Mouse (Mus musculus) G1E-ER4 (cell line): Measurements from ENCODE around the gene Nudt16l1. TPM values are rescaled to one million over a fixed set of nuclear protein-coding genes. Genes with fewer than 3 reads are reported as not detected.

Source experiments
- GATA1 ChIP-seq: IDR thresholded peaks from one replicate; pipeline ENCODE4 v1.8.0; 2012; ENCODE audit warnings: low read length, inconsistent platforms
- polyA plus RNA-seq: library from polyadenylated mRNA; stranded (reverse); fragments of >175 nt; gene quantifications from 2 replicates; pipeline ENCODE4 v1.2.3, GENCODE M21; 2012

The Nudt16l1 gene
- 45.2 and 49.4 TPM in 2 replicates for polyA plus RNA-seq

DNA sequence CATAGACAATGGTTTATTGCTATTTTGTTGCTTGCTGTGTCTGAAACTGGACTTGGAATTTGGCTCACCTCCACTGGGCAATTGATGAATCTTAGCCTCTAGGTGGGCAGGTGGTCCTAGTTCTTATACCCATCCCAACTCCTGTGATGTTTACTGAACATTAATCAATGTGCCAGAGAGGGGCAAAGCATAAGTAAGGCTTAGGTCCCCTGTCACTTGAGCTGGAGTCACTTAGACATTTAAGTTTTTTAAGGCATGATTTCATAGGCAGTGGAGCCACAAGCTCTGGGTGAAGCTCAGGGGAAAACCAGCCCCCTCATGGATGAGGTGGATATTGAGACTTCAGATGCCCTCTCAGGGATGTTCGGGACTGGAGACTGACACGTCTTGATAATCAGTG, at the start of gene Nudt16l1:
Gene Nudt16l1, plus strand, starts transcription at position 301 of the 400 bp plus-strand sequence.
- TF ChIP-seq GATA1 = no peak

DNA sequence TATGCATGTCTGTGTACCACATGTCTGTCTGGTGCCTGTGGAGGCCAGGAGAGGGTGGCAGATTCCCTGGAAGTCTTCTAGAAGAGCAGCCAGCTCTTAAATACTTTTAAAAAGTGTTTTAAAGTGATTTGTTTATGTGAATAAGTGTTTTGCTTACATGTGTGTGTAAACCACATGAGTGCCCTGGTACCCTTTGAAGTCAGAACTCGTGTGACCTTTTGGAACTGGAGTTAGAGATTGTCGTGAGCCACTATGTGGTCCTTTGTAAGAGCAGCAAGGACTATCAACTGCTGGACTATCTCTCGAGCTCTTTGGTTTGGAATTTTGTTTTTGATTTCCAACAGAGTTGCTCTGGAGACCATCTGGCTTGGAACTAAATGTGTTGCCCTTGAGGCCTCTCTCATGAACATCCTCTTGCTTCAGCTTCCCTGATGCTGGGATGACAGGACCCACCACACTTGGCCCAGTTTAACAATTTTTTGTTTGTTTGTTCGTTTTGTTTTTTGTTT, 48.3 kb upstream of the Nudt16l1 start:
- TF ChIP-seq GATA1 = no peak

DNA sequence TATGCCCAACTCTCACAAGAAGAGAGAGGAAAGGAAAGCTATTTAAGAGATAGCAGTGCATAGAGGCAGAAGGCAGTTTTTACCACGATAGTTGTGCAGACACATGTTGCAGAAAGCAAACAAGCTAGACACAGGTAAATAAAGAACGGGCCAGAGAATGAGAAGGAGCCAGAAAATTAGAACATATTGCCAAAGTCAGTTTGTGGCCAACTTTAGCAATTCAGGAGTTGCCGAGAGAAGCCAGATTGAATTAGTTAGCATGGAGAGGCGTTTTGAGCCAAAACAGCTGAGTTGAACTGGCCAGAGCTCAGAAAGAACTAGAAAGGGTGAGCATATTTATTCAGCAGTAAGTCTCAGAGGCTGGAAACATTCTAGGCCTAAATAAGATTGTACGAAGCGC, 46.4 kb upstream of the Nudt16l1 start:
- no peak for TF ChIP-seq GATA1

DNA sequence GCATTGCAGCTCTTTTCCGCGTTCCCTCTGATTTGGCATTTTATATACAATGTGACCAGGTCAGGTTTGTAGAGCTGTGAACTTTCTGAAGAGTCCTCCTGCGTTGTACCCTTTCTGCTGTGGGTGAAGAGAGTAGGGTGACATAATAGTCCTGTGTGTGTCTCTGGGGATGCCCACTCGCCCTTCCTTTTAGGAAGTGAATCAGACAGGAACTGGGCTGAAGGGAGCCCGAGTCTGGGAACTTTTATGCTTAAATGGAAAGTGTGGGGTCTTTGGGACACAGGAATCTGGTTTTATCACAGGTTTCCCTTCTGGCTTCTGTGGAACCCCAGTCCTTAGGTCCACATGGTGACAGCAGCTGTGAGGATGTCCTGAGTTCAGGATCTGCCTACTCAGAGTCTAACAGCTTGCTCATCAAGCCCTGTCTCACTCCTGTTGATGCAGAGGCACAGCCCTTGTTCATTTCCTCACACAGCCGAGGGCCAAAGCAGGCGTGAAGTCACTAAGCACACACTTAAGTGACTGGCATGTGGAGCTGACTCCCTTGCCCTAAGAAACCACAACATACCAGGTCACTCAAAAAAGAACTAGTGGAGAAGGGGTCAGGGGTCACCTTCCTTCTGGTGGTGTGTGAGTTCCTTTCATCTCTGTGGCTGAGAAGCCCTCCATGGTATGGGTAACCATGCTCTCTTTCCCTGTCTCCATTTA, 44.2 kb upstream of the Nudt16l1 start:
- no peak for TF ChIP-seq GATA1

DNA sequence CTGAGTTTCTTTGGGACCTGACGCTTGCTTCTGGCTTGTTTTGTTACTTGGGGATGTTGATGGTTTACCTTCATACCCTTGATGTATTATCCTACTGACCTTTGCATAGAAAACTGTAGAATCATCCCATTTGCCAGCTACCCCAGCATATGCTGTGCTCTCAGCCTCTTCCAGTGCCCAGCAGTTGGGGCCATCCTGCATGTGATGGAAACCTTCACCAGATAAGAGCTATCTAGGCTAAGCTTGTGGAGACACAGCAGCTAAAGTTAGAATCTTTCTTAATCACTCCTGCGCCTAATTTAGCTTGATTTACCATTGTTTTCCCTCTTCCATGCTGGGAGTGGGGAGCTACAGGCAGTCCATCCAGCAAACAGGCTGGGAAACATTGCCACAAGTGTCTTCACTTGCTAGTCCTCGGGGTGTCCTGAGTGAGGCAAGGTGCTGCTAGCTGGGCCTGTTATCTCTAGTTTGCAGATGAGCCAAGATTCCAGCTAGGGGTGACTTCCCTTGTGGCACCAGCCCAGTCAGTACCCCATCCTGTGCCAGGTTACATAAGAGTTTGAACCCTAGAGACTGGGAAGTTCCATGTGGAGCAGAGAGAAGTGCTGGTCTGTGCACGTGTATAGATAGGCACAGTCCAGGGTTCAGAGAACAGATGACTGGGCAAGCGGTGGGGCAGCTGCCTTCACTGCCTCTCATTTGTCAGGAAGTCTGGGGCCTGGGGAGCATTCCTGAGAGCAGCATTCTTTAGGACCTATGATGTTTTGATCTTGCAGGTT, 42.1 kb upstream of the Nudt16l1 start:
- peak; percentile 12 for TF ChIP-seq GATA1

DNA sequence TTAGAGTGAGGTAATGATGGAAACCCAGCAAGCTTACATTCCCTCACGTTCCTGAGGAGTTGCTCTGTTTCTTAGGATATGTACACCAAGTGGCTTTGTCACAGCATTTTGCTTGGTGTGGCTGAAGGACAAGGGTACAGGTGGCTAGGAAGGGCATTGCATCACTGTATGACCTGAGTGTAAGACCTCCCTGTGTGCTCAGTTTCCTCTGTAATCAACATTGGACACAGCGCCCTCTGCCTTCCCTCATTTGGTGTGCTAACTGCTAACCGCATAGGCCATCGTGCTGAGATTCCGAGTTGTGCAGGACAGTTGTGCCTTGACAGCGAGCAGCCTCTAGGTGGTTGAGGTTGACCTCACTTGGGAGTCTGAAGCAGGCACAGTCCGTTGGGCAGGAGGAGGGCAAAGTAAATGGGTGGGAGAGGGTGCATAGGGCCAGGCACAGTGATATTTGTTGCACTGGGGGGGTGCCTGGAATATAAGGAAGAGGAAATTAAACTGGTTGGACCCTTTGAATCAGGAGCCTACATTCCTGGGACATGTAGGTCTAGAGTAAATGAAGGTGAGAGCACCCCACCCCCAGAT, 41.3 kb upstream of the Nudt16l1 start:
- no peak for TF ChIP-seq GATA1

DNA sequence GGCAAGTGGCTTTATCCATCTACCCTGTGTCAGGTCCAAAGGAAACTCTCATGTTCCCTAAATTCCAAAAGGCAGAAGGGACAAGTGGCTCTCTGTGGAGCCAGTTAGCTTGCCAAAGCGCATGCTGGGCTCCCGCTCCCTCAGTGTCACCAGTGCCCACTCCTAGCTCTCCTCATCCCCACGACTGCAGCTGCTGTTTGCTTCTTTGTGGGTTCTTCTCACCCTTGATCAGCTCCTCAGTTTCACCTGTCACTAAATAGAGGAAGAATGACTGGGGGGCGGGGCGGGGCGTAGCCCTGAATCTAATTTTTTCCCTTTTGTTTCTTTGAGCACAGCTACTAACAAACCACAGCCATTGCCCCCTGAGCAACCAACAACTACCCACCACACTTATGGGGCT, 39.7 kb upstream of the Nudt16l1 start:
- no peak for TF ChIP-seq GATA1

DNA sequence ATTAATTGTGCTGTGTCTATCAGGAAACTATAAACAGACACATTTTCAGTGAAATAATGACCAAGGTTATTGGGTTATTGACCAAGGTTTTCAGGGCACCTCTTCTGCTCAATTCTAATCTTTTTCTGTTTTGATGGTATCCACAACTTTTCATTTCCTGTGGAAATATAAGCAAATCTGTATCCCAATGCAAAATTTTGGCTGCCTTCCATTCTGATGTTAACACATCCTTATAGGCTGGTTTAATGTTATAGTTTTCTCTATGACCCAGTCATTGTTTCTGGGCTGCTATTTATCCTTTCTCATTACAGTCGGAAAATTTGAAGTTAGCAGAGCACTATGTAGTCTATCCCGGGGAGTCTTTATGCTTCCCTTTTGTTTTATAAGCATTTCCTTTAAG, 38.9 kb upstream of the Nudt16l1 start:
- TF ChIP-seq GATA1 = no peak

DNA sequence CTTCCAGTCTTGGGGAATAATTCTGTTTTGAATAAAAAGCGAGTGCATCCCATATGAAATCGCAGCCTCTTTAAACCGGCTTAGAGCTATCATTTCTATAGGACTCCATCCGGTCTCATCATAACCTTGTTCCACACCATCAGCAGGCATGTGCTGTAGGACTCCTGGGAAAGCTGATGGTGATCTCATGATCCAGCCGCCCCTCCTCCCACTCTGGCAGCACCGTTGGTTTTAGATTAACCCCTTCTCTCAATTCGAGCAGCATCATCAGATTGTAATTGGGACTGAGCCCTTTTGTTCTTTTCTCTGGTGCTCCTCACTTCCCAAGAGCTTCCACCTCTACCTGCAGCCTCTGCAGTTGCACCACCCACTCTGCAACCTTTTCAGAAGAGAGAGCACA, 37.4 kb upstream of the Nudt16l1 start:
- no peak for TF ChIP-seq GATA1

DNA sequence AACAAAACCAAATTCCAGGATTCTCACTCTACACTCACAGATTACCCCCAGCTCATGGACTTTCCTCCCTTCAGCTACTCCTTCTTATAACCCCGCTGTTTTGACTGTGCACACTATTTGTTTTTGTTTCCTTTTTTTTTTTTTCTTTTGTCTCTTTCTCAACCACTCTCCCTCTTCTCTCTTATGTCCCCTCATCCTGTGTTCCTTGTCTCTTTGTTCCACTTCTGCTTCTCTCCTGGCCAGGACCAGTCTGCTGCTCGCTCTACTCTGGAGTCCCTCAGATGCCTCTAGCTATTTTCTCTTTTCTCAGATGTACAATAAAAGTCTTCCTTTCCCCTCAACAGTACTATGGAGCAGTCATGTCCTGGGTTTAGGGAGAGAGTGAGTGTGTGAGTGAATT, 36.2 kb upstream of the Nudt16l1 start:
- no peak for TF ChIP-seq GATA1

DNA sequence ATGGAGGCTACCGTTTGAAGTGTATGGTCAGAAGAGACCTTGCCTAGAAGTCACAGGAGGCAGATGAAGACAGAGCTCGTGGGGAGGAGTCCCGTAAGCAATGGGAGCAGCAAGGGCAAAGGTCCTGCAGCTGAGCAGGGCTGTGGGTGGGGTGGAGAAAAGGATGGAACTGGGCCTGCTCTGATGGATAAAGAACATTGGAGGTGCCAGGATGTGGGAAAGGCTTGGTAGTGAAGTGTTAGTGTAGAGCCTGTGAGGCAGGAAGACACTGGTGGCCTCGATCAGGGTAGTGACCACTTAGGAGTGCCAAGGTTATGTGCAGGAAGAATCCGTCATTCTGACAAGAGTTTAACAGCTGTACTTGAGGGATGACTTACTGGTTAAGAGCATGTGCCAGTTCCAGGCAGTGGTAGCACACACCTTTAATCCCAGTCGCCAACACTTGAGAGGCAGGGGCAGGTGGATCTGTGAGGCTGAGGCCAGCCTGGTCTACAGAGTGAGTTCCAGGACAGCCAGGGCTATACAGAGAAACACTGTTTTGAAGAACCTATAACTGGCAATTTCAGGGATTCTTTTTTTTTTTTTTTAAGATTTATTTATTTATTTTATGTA, 35.0 kb upstream of the Nudt16l1 start:
- no peak for TF ChIP-seq GATA1

DNA sequence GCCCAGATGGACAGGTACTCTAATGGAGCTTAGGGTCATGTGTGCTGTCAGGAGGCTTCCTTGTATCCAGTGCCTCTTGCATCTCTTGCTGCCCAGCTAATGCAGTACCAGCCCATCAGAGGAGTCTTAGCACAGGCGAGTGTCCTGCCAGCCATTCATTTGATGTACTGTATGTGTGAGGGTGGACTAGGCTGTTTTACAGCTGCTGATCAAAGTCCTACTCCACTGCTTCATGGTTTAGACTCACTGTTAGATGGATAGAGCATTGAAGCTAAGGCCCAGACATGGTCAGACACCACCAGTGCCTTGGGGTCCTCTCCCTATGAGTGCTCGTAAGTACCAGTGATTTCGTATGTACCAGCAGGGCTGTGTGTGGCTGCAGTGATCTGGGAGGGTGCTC, 33.7 kb upstream of the Nudt16l1 start:
- no peak for TF ChIP-seq GATA1

DNA sequence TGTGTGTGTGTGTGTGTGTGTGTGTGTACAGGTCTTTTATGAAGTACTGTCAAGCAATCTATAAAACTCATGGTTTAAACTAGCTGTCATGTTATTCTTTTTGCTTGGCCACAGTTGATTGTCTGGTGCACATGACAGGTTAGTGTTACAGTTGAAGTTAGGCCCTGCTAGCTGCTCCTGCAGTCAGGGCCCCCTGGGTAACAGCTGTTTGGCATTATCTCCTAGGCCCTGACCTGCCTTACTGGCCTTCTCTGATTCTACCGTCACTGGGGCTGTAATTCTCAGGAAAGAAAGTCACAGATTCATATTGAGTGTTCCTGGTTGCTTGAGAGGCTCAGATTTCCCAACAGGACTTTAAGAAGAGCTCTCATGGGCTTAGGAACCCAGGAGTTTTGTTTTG, 33.0 kb upstream of the Nudt16l1 start:
- no peak for TF ChIP-seq GATA1

DNA sequence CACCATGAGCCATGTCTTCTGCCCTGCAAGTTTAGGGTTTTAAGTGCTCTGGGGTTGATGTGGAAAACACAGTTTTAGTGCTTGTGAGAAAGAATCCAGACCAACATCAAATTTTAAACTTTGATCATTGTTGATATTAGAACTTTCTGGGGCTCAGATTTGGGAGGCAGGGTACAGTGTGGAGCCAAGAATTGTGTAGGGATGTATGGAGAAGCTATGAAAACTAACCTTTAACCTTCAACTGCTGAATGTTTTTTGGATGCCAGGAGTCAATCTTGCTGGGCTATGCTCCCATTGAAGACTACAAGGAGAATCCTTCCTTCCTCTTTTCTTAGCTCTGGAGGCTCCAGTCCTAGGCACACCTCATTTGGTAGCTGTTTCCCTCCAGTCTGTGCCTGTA, 32.0 kb upstream of the Nudt16l1 start:
- no peak for TF ChIP-seq GATA1

DNA sequence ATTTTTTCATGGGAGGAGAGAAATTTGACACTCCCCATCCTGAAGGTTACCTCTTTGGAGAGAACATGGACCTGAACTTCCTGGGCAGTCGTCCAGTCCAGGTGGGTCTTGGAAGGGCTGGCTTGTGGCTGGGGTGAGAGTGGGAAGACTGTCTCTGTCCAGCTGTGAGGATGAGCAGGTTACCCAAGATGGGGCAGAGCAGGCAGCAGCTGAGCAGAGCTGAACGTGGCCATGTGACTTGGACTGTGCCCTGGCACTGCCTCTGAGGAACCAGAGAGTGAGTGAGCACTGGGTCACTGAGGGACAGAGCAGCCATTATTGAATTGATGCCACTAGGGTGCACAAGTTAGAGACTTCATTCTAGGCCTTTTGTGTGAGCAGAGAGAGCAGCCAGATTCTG, 31.2 kb upstream of the Nudt16l1 start:
- TF ChIP-seq GATA1 = no peak

DNA sequence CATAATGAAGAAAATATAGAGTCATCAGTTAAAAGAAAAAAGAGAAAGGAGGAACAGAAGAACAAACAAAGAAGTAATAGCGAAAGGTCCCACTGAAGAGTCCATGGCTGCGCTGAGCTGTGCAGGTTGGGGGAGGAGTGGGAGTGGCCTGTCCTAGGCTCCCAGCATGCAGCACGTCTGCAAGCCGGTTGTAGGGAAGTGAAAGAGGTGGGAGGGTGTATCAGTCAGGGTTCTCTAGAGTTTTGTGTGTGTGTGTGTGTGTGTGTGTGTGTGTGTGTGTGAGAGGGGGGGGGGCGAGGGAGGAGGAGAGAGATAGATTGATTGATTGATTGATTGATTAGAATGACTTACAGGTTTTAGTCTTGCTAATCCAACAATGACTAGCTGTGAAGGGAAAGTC, 30.6 kb upstream of the Nudt16l1 start:
- no peak for TF ChIP-seq GATA1
